Mouse (Mus musculus) cerebellum, adult 2 months (tissue): ENCODE results near the gene Adora2a.

Experiments
- CTCF ChIP-seq: fragments of 200-500 bp; IDR thresholded peaks from 2 replicates; pipeline ENCODE4 v1.5.1; 2011; ENCODE audit warnings: low read depth, mild to moderate bottlenecking, control low read depth, low read length, moderate library complexity, borderline replicate concordance; ENCODE audit not compliant: insufficient read depth
- POLR2A ChIP-seq: fragments of 200-500 bp; IDR thresholded peaks from 2 replicates; pipeline ENCODE4 v1.6.1; 2011; ENCODE audit warnings: low read length, control low read depth, borderline replicate concordance; ENCODE audit not compliant: insufficient read depth

DNA sequence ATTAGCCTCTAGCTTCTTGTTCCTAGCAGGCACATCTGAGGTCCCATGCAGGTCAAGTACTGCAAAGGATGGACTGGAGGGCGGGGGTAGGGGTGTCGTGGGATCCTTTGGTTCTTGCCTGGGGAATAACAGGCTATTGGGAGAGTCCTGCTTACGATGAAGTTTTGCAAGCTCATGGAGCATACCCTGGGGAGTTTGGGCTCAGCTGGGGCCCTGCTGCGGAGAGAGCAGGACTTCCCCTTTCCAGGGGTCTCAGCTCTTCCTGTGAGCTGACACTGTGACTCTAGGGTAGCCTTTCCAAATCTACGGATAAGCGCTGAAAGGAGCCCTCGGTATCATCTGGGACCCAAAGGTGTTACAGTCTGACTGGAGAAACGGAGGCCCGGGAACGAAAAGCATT lies 7.7 kb downstream of the Adora2a start:
- no peak for TF ChIP-seq CTCF
- no peak for TF ChIP-seq POLR2A
